8 mouse cellular contexts compared by ENCODE assay signal in the genomic region with DNA sequence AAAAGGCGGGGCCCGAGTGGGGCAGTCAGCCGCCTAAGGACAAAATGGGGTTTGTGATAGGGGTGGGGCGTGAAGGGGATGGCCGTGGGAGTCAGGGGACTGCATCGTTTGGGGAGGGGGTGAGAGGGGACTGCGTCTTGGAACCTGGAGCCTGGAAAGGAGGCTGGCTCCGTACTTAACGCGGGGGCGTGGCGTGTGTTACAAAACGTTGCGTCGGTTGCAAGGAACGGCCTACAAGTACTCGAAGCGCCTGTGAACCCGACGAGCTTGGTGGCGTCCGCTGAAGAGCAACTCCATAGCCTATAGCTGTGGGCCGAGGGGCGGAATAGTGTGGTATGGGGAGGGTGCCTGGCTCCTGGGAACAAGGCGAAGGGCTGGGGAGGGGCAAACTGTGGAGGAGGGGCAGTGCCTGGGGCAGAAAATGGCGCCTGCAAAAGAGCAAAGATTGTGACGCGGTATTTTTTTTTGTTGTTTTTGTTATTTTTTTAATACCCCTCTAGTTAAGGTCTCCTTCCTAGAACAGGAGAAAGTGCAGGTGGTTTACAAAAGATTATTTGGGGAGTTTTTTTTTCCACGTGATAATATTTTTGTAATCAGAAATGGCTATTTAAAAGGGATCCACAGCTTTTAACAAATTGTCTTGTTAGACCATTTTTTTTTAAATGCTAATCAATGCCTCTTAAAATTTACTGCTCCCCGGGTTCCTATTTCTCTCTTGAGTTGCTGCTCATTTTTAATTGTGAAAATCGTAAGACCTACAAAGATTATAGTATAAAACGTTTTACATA. TPM values are rescaled to one million over a fixed set of nuclear protein-coding genes. Genes with fewer than 3 reads are reported as not detected.
DNase-seq lines count a peak whose midpoint lies in the region; ATAC-seq and TF ChIP-seq lines count a peak whose summit lies in the region.

No protein-coding gene starts in this region.

- TF ChIP-seq POLR2A in CH12.LX (IDR thresholded peaks at IDR 0.05; ENCODE audit: low read depth, low read length): no peak; the same call in none of the 2 replicates

- H3K4me3 ChIP-seq in CH12.LX (replicated peaks in 1 of 3; ENCODE audit: low read depth in 2 of 3, low read length in 2 of 3, poor library complexity in 1 of 3): peak overlapping the region; percentile 55 to 71 (median 61)
- peak overlapping the region; percentile 66 for H3K4me3 ChIP-seq in heart, embryonic 13.5 days
- peak overlapping the region; percentile 68 for H3K4me3 ChIP-seq in liver, embryonic 12.5 days
- peak overlapping the region; percentile 64 for H3K4me3 ChIP-seq in stomach, embryonic 16.5 days (replicated peaks; ENCODE audit: low read length)

- H3K27me3 ChIP-seq in CH12.LX (replicated peaks): no peaks in the 10 kb centered on the region
- H3K27me3 ChIP-seq in heart, embryonic 13.5 days (replicated peaks): no peaks in the 10 kb centered on the region
- no peaks in the 10 kb centered on the region for H3K27me3 ChIP-seq in liver, embryonic 12.5 days (replicated peaks)
- H3K27me3 ChIP-seq in stomach, embryonic 16.5 days (ENCODE audit: control insufficient read depth, insufficient read depth, low read length): no peaks in the 10 kb centered on the region

- peaks cover under 1 to 13% of the 10 kb centered on the region in 2 experiments for H3K36me3 ChIP-seq in CH12.LX (replicated peaks in 1 of 2; ENCODE audit: control insufficient read depth in 1 of 2, insufficient read depth in 1 of 2, low read length in 1 of 2)
- peaks cover 6% of the 10 kb centered on the region for H3K36me3 ChIP-seq in heart, embryonic 13.5 days
- H3K36me3 ChIP-seq in liver, embryonic 12.5 days: peaks cover 3% of the 10 kb centered on the region
- no peaks in the 10 kb centered on the region for H3K36me3 ChIP-seq in stomach, embryonic 16.5 days (ENCODE audit: control insufficient read depth, insufficient read depth, low read length)

- no peak for TF ChIP-seq RAD21 in CH12.LX (IDR thresholded peaks at IDR 0.05; ENCODE audit: low read depth, low read length)

- no peak for TF ChIP-seq EP300 in CH12.LX (IDR thresholded peaks at IDR 0.05; ENCODE audit: low read length)

- H3K4me2 ChIP-seq in CH12.LX (ENCODE audit: insufficient read depth, low read depth, poor library complexity, severe bottlenecking): 0 out of 2 replicates have a peak overlapping the region, but pooled peaks have one; percentile 14
- H3K4me2 ChIP-seq in heart, embryonic 13.5 days: peak overlapping the region; percentile 64
- peak overlapping the region; percentile 78 for H3K4me2 ChIP-seq in liver, embryonic 12.5 days
- peak overlapping the region; percentile 51 for H3K4me2 ChIP-seq in stomach, embryonic 16.5 days (ENCODE audit: low read depth, low read length)

- H3K79me2 ChIP-seq in CH12.LX (replicated peaks; ENCODE audit: control insufficient read depth, extremely low read depth, insufficient read depth, poor library complexity, severe bottlenecking): no peaks in the 10 kb centered on the region

- DNase-seq in CH12.LX (ENCODE audit: extremely low read depth): peak; percentile 81
- DNase-seq in c-Kit-negative CD71-positive TER-119-positive erythroid progenitor cells, embryonic 14.5 days (ENCODE audit: low read depth, low spot score): peak; percentile 24
- peak; percentile 60 for DNase-seq in fibroblast of lung, adult 2 months (ENCODE audit: low read depth)
- DNase-seq in kidney, postnatal 10 days: peak; percentile 85
- peak; percentile 85 for DNase-seq in naive thymus-derived CD4-positive, alpha-beta T cell, adult 2 months (ENCODE audit: low read depth)

- in situ Hi-C loops in CH12.LX (cut with MboI; ENCODE audit: low pct_ligation_motif_present, low pct_unique_long_range_greater_than_20kb, low sequenced_read_pairs): no loop called here

- 17% methylated on average over 32 of the region's 32 CpGs for WGBS in heart, embryonic 13.5 days
- WGBS in liver, embryonic 12.5 days (ENCODE audit: insufficient replicate concordance): 7% methylated on average over 32 of the region's 32 CpGs
- WGBS in stomach, embryonic 16.5 days: 12% methylated on average over 29 of the region's 32 CpGs

- TF ChIP-seq CTCF in CH12.LX (conservative IDR thresholded peaks at IDR 0.05 in 1 of 2, IDR thresholded peaks at IDR 0.05 in 1 of 2; ENCODE audit: low read depth in 2 of 2, low read length in 2 of 2): no peak

- H3K27ac ChIP-seq in CH12.LX (ENCODE audit: insufficient read depth, low read depth): peak overlapping the region; percentile 86
- H3K27ac ChIP-seq in heart, embryonic 13.5 days (replicated peaks): peak overlapping the region; percentile 96
- H3K27ac ChIP-seq in liver, embryonic 12.5 days: peak overlapping the region; percentile 89
- H3K27ac ChIP-seq in stomach, embryonic 16.5 days (ENCODE audit: low read length): peak overlapping the region; percentile 93

- peak; percentile 91 for ATAC-seq in heart, embryonic 13.5 days (ENCODE audit: extremely low read depth, insufficient number of reproducible peaks, low FRiP score, low TSS enrichment)
- peak; percentile 95 for ATAC-seq in liver, embryonic 12.5 days
- ATAC-seq in stomach, embryonic 16.5 days (ENCODE audit: insufficient read depth, low FRiP score): peak; percentile 97

- no peaks in the 10 kb centered on the region for H3K4me1 ChIP-seq in CH12.LX (ENCODE audit: control insufficient read depth in 1 of 2, insufficient read depth in 2 of 2)
- H3K4me1 ChIP-seq in heart, embryonic 13.5 days: no peaks in the 10 kb centered on the region
- H3K4me1 ChIP-seq in liver, embryonic 12.5 days: peaks cover 10% of the 10 kb centered on the region; the same call in 1 of the 2 replicates
- no peaks in the 10 kb centered on the region for H3K4me1 ChIP-seq in stomach, embryonic 16.5 days (ENCODE audit: control insufficient read depth, insufficient read depth, low read length)

- H3K9ac ChIP-seq in CH12.LX (ENCODE audit: insufficient read depth, low read depth): peak overlapping the region; percentile 68
- H3K9ac ChIP-seq in heart, embryonic 13.5 days: peak overlapping the region; percentile 84
- H3K9ac ChIP-seq in liver, embryonic 12.5 days: peak overlapping the region; percentile 80
- H3K9ac ChIP-seq in stomach, embryonic 16.5 days (ENCODE audit: low read length): peak overlapping the region; percentile 75

- no peaks in the 10 kb centered on the region for H3K9me3 ChIP-seq in CH12.LX (replicated peaks; ENCODE audit: low read length)
- no peaks in the 10 kb centered on the region for H3K9me3 ChIP-seq in heart, embryonic 13.5 days
- H3K9me3 ChIP-seq in liver, embryonic 12.5 days (replicated peaks): no peaks in the 10 kb centered on the region
- H3K9me3 ChIP-seq in stomach, embryonic 16.5 days (replicated peaks; ENCODE audit: control insufficient read depth, low read length): no peaks in the 10 kb centered on the region

- dilution Hi-C loops in CH12.LX (cut with MboI; ENCODE audit: extremely low pct_ligation_motif_present, extremely low pct_unique_long_range_greater_than_20kb, low sequenced_read_pairs): no loop called here

TF ChIP-seq in CH12.LX, 34 proteins besides CTCF, POLR2A, EP300 and RAD21:
- TF ChIP-seq SIN3A (IDR thresholded peaks at IDR 0.05; ENCODE audit: low read length) (no peak; the same call in 1 of the 2 replicates), TCF12 (IDR thresholded peaks at IDR 0.05; ENCODE audit: low read depth, low read length) (0 out of 2 replicates have a peak, but pooled peaks have one; percentile 26), CHD2 (IDR thresholded peaks at IDR 0.05; ENCODE audit: low read length) (0 out of 2 replicates have a peak, but pooled peaks have one; percentile 27), USF2 (conservative IDR thresholded peaks at IDR 0.05; ENCODE audit: low read depth, low read length) (no peak), ZKSCAN1 (IDR thresholded peaks at IDR 0.05; ENCODE audit: borderline replicate concordance, low read depth, low read length) (no peak), MAX (IDR thresholded peaks at IDR 0.05; ENCODE audit: low read length) (no peak), TBP (conservative IDR thresholded peaks at IDR 0.05; ENCODE audit: low read depth, low read length) (0 out of 2 replicates have a peak, but pooled peaks have one; percentile 47), NRF1 (IDR thresholded peaks at IDR 0.05; ENCODE audit: low read depth, low read length) (no peak), CHD1 (IDR thresholded peaks at IDR 0.05; ENCODE audit: low read depth, low read length) (peak; percentile 70; the same call in 1 of the 2 replicates), MAZ (IDR thresholded peaks at IDR 0.05; ENCODE audit: low read depth, low read length) (no peak)

RNA-seq across cellular contexts. Expression of a gene that starts 0.8 kb away (rescaled TPM):
- 6.2 and 11.2 TPM in 2 replicates for total RNA-seq in CH12.LX (2012; rRNA removed)
- 4.0 and 4.9 TPM in 2 replicates for total RNA-seq in CH12.LX (2014; rRNA removed)
- 5.3 and 6.3 TPM in 2 replicates for polyA plus RNA-seq in CH12.LX (2012; ENCODE audit: insufficient read length, low read depth)
- 34.9 and 36.1 TPM in 2 replicates for polyA plus RNA-seq in heart, embryonic 13.5 days (2015; fragmentation: Nextera tagmentation; extraction: Ambion mirVana)
- polyA plus RNA-seq in liver, embryonic 12.5 days (2016; fragmentation: Nextera tagmentation; extraction: Ambion mirVana): 13.7 and 14.2 TPM in 2 replicates
- 30.8 and 33.6 TPM in 2 replicates for polyA plus RNA-seq in stomach, embryonic 16.5 days (2015; fragmentation: Nextera tagmentation; extraction: Ambion mirVana)

RNA-seq across cellular contexts. Expression of a gene that starts 16.7 kb away (rescaled TPM):
- total RNA-seq in CH12.LX (2012; rRNA removed) (17.4 and 18.5 TPM in 2 replicates), CH12.LX (2014; rRNA removed) (10.1 and 11.1 TPM in 2 replicates)
- polyA plus RNA-seq in CH12.LX (2012; ENCODE audit: insufficient read length, low read depth): 21.3 and 27.0 TPM in 2 replicates
- polyA plus RNA-seq in heart, embryonic 13.5 days (2015; fragmentation: Nextera tagmentation; extraction: Ambion mirVana): 99.7 and 107 TPM in 2 replicates
- 64.9 and 66.2 TPM in 2 replicates for polyA plus RNA-seq in liver, embryonic 12.5 days (2016; fragmentation: Nextera tagmentation; extraction: Ambion mirVana)
- 73.6 and 77.1 TPM in 2 replicates for polyA plus RNA-seq in stomach, embryonic 16.5 days (2015; fragmentation: Nextera tagmentation; extraction: Ambion mirVana)

RNA-seq across cellular contexts. Expression of a gene that starts 46.4 kb away (rescaled TPM):
- 164 and 177 TPM in 2 replicates for total RNA-seq in CH12.LX (2012; rRNA removed)
- 138 and 142 TPM in 2 replicates for total RNA-seq in CH12.LX (2014; rRNA removed)
- 202 and 218 TPM in 2 replicates for polyA plus RNA-seq in CH12.LX (2012; ENCODE audit: insufficient read length, low read depth)
- polyA plus RNA-seq in heart, embryonic 13.5 days (2015; fragmentation: Nextera tagmentation; extraction: Ambion mirVana): 165 TPM in 2 replicates
- 170 and 172 TPM in 2 replicates for polyA plus RNA-seq in liver, embryonic 12.5 days (2016; fragmentation: Nextera tagmentation; extraction: Ambion mirVana)
- polyA plus RNA-seq in stomach, embryonic 16.5 days (2015; fragmentation: Nextera tagmentation; extraction: Ambion mirVana): 201 and 206 TPM in 2 replicates

Comparison
In these comparisons a context has a peak if more than half of its experiments do, and no peak if none do; other contexts are left out.
1. Peak in every context shown above with its lines: DNase-seq, ATAC-seq, H3K4me3 ChIP-seq and H3K27ac ChIP-seq.
2. DNase-seq: peak in every context shown above with its lines; median percentile 85 in kidney, postnatal 10 days; 85 in naive thymus-derived CD4-positive, alpha-beta T cell, adult 2 months; 81 in CH12.LX; 60 in fibroblast of lung, adult 2 months; 24 in c-Kit-negative CD71-positive TER-119-positive erythroid progenitor cells, embryonic 14.5 days.
3. H3K4me2 ChIP-seq: peak in every context shown above with its lines; median percentile 78 in liver, embryonic 12.5 days; 64 in heart, embryonic 13.5 days; 51 in stomach, embryonic 16.5 days; 14 in CH12.LX.